Mouse (Mus musculus): ENCODE data around the gene Mogat2. TPM values are rescaled to one million over a fixed set of nuclear protein-coding genes. Genes with fewer than 3 reads are reported as not detected.

Mogat2 gene
- polyA plus RNA-seq, 1 experiment from 2014 or later: 1.1 TPM

GRCm38 (mm10) chr7:99213686-99214085, 24.7 kb downstream of the Mogat2 start:
- H3K27ac ChIP-seq (replicated peaks): no peak overlapping the region
- H3K4me2 ChIP-seq: no peak overlapping the region
- no peaks in the 10 kb centered on the region for H3K4me1 ChIP-seq
- H3K9me3 ChIP-seq (replicated peaks): no peaks in the 10 kb centered on the region
- ATAC-seq (ENCODE audit: low FRiP score): no peak
- H3K27me3 ChIP-seq (replicated peaks): no peaks in the 10 kb centered on the region
- no peak overlapping the region for H3K9ac ChIP-seq (replicated peaks)
- H3K36me3 ChIP-seq: no peaks in the 10 kb centered on the region
- 76% methylated on average over 2 of the region's 2 CpGs for WGBS
- no peak overlapping the region for H3K4me3 ChIP-seq (replicated peaks)

- Histone ChIP-seq H3K4me1 (no peaks in the 10 kb centered on the region), H3K36me3 (no peaks in the 10 kb centered on the region), H3K4me3 (replicated peaks) (no peak overlapping the region), H3K27ac (replicated peaks) (no peak overlapping the region), H3K27me3 (replicated peaks) (no peaks in the 10 kb centered on the region), H3K4me2 (no peak overlapping the region), H3K9ac (replicated peaks) (no peak overlapping the region), H3K9me3 (replicated peaks) (no peaks in the 10 kb centered on the region)
- no peak for ATAC-seq (ENCODE audit: low FRiP score)
- WGBS: 86% methylated on average over 1 of the region's 1 CpGs
Measured at GRCm38 (mm10) chr7:99213056-99213455, 25.4 kb downstream of the Mogat2 start.

- WGBS: 94% methylated on average over 4 of the region's 4 CpGs
- no peaks in the 10 kb centered on the region for H3K4me1 ChIP-seq
- no peak overlapping the region for H3K4me3 ChIP-seq (replicated peaks)
- no peaks in the 10 kb centered on the region for H3K27me3 ChIP-seq (replicated peaks)
- ATAC-seq (ENCODE audit: low FRiP score): no peak
- no peak overlapping the region for H3K4me2 ChIP-seq
- no peaks in the 10 kb centered on the region for H3K9me3 ChIP-seq (replicated peaks)
- no peaks in the 10 kb centered on the region for H3K36me3 ChIP-seq
- no peak overlapping the region for H3K9ac ChIP-seq (replicated peaks)
- H3K27ac ChIP-seq (replicated peaks): no peak overlapping the region
Measured at GRCm38 (mm10) chr7:99208704-99209103, 29.7 kb downstream of the Mogat2 start.

GRCm38 (mm10) chr7:99206364-99206763, 32.1 kb downstream of the Mogat2 start:
- no peaks in the 10 kb centered on the region for H3K9me3 ChIP-seq (replicated peaks)
- no peak for ATAC-seq (ENCODE audit: low FRiP score)
- H3K4me3 ChIP-seq (replicated peaks): no peak overlapping the region
- 88% methylated on average over 7 of the region's 7 CpGs for WGBS
- H3K36me3 ChIP-seq: no peaks in the 10 kb centered on the region
- H3K27me3 ChIP-seq (replicated peaks): no peaks in the 10 kb centered on the region
- H3K27ac ChIP-seq (replicated peaks): no peak overlapping the region
- H3K4me1 ChIP-seq: no peaks in the 10 kb centered on the region
- H3K4me2 ChIP-seq: no peak overlapping the region
- H3K9ac ChIP-seq (replicated peaks): no peak overlapping the region

GRCm38 (mm10) chr7:99202163-99202562, 36.3 kb downstream of the Mogat2 start:
- H3K36me3 ChIP-seq: no peaks in the 10 kb centered on the region
- H3K4me3 ChIP-seq (replicated peaks): no peak overlapping the region
- H3K9me3 ChIP-seq (replicated peaks): no peaks in the 10 kb centered on the region
- H3K4me1 ChIP-seq: no peaks in the 10 kb centered on the region
- no peak overlapping the region for H3K27ac ChIP-seq (replicated peaks)
- H3K27me3 ChIP-seq (replicated peaks): no peaks in the 10 kb centered on the region
- H3K9ac ChIP-seq (replicated peaks): no peak overlapping the region
- 84% methylated on average over 7 of the region's 7 CpGs for WGBS
- no peak for ATAC-seq (ENCODE audit: low FRiP score)
- H3K4me2 ChIP-seq: no peak overlapping the region

- Histone ChIP-seq H3K4me2 (no peak overlapping the region), H3K36me3 (no peaks in the 10 kb centered on the region), H3K9ac (replicated peaks) (no peak overlapping the region), H3K4me1 (no peaks in the 10 kb centered on the region), H3K9me3 (replicated peaks) (no peaks in the 10 kb centered on the region), H3K4me3 (replicated peaks) (no peak overlapping the region), H3K27ac (replicated peaks) (no peak overlapping the region), H3K27me3 (replicated peaks) (no peaks in the 10 kb centered on the region)
- no peak for ATAC-seq (ENCODE audit: low FRiP score)
- 29% methylated on average over 4 of the region's 4 CpGs for WGBS
Measured at GRCm38 (mm10) chr7:99200290-99200689, 38.1 kb downstream of the Mogat2 start.

GRCm38 (mm10) chr7:99199451-99200175, 38.8 kb downstream of the Mogat2 start:
- no peaks in the 10 kb centered on the region for H3K9me3 ChIP-seq (replicated peaks)
- 86% methylated on average over 9 of the region's 9 CpGs for WGBS
- H3K27ac ChIP-seq (replicated peaks): no peak overlapping the region
- H3K4me1 ChIP-seq: no peaks in the 10 kb centered on the region
- ATAC-seq (ENCODE audit: low FRiP score): no peak
- no peaks in the 10 kb centered on the region for H3K36me3 ChIP-seq
- no peak overlapping the region for H3K4me3 ChIP-seq (replicated peaks)
- no peaks in the 10 kb centered on the region for H3K27me3 ChIP-seq (replicated peaks)
- H3K9ac ChIP-seq (replicated peaks): no peak overlapping the region
- H3K4me2 ChIP-seq: no peak overlapping the region

- H3K4me1 ChIP-seq: no peaks in the 10 kb centered on the region
- H3K4me3 ChIP-seq (replicated peaks): no peak overlapping the region
- H3K9ac ChIP-seq (replicated peaks): no peak overlapping the region
- no peak overlapping the region for H3K4me2 ChIP-seq
- no peak overlapping the region for H3K27ac ChIP-seq (replicated peaks)
- 94% methylated on average over 2 of the region's 2 CpGs for WGBS
- no peaks in the 10 kb centered on the region for H3K9me3 ChIP-seq (replicated peaks)
- ATAC-seq (ENCODE audit: low FRiP score): no peak
- no peaks in the 10 kb centered on the region for H3K27me3 ChIP-seq (replicated peaks)
- H3K36me3 ChIP-seq: no peaks in the 10 kb centered on the region
Measured at GRCm38 (mm10) chr7:99198811-99199210, 39.6 kb downstream of the Mogat2 start.

GRCm38 (mm10) chr7:99194511-99194910, 43.9 kb downstream of the Mogat2 start:
- no peak overlapping the region for H3K27ac ChIP-seq (replicated peaks)
- H3K9ac ChIP-seq (replicated peaks): no peak overlapping the region
- WGBS: 64% methylated on average over 2 of the region's 2 CpGs
- H3K4me2 ChIP-seq: no peak overlapping the region
- H3K36me3 ChIP-seq: no peaks in the 10 kb centered on the region
- H3K27me3 ChIP-seq (replicated peaks): no peaks in the 10 kb centered on the region
- no peak overlapping the region for H3K4me3 ChIP-seq (replicated peaks)
- no peaks in the 10 kb centered on the region for H3K9me3 ChIP-seq (replicated peaks)
- H3K4me1 ChIP-seq: no peaks in the 10 kb centered on the region
- no peak for ATAC-seq (ENCODE audit: low FRiP score)

- Histone ChIP-seq H3K27ac (replicated peaks) (no peak overlapping the region), H3K27me3 (replicated peaks) (no peaks in the 10 kb centered on the region), H3K36me3 (no peaks in the 10 kb centered on the region), H3K4me1 (no peaks in the 10 kb centered on the region), H3K9ac (replicated peaks) (no peak overlapping the region), H3K9me3 (replicated peaks) (no peaks in the 10 kb centered on the region), H3K4me2 (no peak overlapping the region), H3K4me3 (replicated peaks) (no peak overlapping the region)
- WGBS: 80% methylated on average over 4 of the region's 4 CpGs
- no peak for ATAC-seq (ENCODE audit: low FRiP score)
Measured at GRCm38 (mm10) chr7:99193926-99194325, 44.5 kb downstream of the Mogat2 start.

- no peaks in the 10 kb centered on the region for H3K4me1 ChIP-seq
- no peak overlapping the region for H3K9ac ChIP-seq (replicated peaks)
- no peak for ATAC-seq (ENCODE audit: low FRiP score)
Measured at GRCm38 (mm10) chr7:99191411-99191810, 47.0 kb downstream of the Mogat2 start.

GRCm38 (mm10) chr7:99189885-99190284, 48.5 kb downstream of the Mogat2 start:
- Histone ChIP-seq H3K27ac (replicated peaks) (no peak overlapping the region), H3K4me1 (no peaks in the 10 kb centered on the region), H3K36me3 (no peaks in the 10 kb centered on the region), H3K27me3 (replicated peaks) (no peaks in the 10 kb centered on the region), H3K9ac (replicated peaks) (no peak overlapping the region), H3K4me3 (replicated peaks) (no peak overlapping the region), H3K4me2 (no peak overlapping the region), H3K9me3 (replicated peaks) (no peaks in the 10 kb centered on the region)
- WGBS: 86% methylated on average over 5 of the region's 5 CpGs
- ATAC-seq (ENCODE audit: low FRiP score): no peak

More at GRCm38 (mm10) chr7:99191411-99191810, 47.0 kb downstream of the Mogat2 start:
- Histone ChIP-seq H3K36me3 (no peaks in the 10 kb centered on the region), H3K4me3 (replicated peaks) (no peak overlapping the region), H3K9me3 (replicated peaks) (no peaks in the 10 kb centered on the region), H3K27me3 (replicated peaks) (no peaks in the 10 kb centered on the region), H3K4me2 (no peak overlapping the region), H3K27ac (replicated peaks) (no peak overlapping the region)
